Mouse (Mus musculus): ENCODE measurements around the gene Sdc3. TPM values are rescaled to one million over a fixed set of nuclear protein-coding genes. Genes with fewer than 3 reads are reported as not detected.

Sdc3 gene
- polyA plus RNA-seq, 1 experiment: 96.4 TPM

DNA sequence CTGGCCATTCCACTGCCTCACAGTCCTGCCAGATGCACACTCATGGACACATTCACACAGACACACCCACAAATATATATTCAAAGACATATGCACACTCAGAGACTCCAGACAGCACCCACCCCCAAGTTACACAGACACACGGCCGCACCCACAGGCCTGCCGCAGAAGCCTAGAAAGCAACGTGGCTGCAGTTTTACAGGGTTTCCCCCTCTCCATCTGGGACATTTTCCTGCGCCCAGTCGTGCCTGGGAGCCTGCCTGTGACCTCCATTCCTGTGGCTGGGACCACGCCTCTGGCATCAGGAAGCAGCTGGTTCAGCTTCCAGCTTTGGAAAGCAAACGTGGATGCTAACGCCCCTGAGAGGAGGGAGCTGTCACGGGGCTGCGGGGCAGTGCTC, 46.2 kb downstream of the Sdc3 start:
- H3K4me1 ChIP-seq (ENCODE audit: control insufficient read depth, insufficient read depth, low read length): peaks cover 14% of the 10 kb centered on the region; the same call in 1 of the 2 replicates
- H3K27ac ChIP-seq (ENCODE audit: insufficient read depth, low read length): no peak overlapping the region
- H3K4me3 ChIP-seq (ENCODE audit: insufficient read depth, low read length): no peak overlapping the region
- TF ChIP-seq POLR2A (IDR thresholded peaks at IDR 0.05; ENCODE audit: low read depth, low read length) (no peak), CTCF (IDR thresholded peaks at IDR 0.05; ENCODE audit: borderline replicate concordance, insufficient read depth, low read length) (no peak)

DNA sequence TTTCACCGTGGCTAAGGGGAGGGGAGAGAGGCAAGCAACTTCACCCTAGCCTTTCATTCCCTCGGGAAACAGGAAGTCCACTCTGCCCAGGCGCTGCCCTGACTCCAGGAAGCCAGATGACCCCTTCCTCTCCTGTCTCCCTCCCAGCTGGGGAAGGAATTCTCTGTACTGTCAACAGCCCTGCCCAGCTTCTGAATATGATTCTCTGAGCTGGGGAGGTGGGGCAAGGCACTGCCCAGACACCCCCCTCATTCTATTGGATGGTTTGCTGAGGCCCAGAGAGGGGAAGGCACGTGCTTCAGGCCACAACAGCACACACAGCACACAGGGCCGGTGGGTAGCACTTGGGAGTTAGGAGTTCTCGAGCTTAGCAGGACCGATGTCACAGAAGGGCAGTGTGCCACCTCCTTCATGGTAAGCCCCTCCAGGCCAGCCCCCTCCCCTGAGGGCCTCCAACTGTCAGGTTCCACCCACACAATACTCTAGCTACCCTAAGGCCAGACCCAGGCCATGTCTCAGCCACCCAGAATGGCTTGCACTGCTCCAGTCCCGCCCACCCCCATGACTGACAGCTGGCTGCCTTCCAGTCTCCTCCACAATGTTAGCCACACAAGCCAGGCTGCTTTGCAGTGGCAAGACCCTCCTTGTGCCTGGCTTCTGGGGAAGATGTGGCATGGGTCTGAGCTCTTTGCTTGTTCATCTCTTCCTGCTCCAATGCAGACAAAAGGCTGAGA, 48.9 kb downstream of the Sdc3 start:
- Histone ChIP-seq H3K4me3 (ENCODE audit: insufficient read depth, low read length) (no peak overlapping the region), H3K27ac (ENCODE audit: insufficient read depth, low read length) (no peak overlapping the region), H3K4me1 (ENCODE audit: control insufficient read depth, insufficient read depth, low read length) (peaks cover 14% of the 10 kb centered on the region; the same call in 1 of the 2 replicates)
- TF ChIP-seq CTCF (IDR thresholded peaks at IDR 0.05; ENCODE audit: borderline replicate concordance, insufficient read depth, low read length): no peak
- TF ChIP-seq POLR2A (IDR thresholded peaks at IDR 0.05; ENCODE audit: low read depth, low read length): no peak

GRCm38 (mm10) chr4:130848814-130849213, 56.5 kb downstream of the Sdc3 start:
- TF ChIP-seq CTCF (IDR thresholded peaks at IDR 0.05; ENCODE audit: borderline replicate concordance, insufficient read depth, low read length) (no peak), POLR2A (IDR thresholded peaks at IDR 0.05; ENCODE audit: low read depth, low read length) (no peak)
- H3K4me3 ChIP-seq (ENCODE audit: insufficient read depth, low read length): no peak overlapping the region
- no peak overlapping the region for H3K27ac ChIP-seq (ENCODE audit: insufficient read depth, low read length)
- H3K4me1 ChIP-seq (ENCODE audit: control insufficient read depth, insufficient read depth, low read length): no peaks in the 10 kb centered on the region

- H3K27ac ChIP-seq (ENCODE audit: insufficient read depth, low read length): no peak overlapping the region
- no peak overlapping the region for H3K4me3 ChIP-seq (ENCODE audit: insufficient read depth, low read length)
- peaks cover 5% of the 10 kb centered on the region for H3K4me1 ChIP-seq (ENCODE audit: control insufficient read depth, insufficient read depth, low read length)
- TF ChIP-seq CTCF (IDR thresholded peaks at IDR 0.05; ENCODE audit: borderline replicate concordance, insufficient read depth, low read length) (no peak), POLR2A (IDR thresholded peaks at IDR 0.05; ENCODE audit: low read depth, low read length) (no peak)
Measured at GRCm38 (mm10) chr4:130857661-130858060, 65.3 kb downstream of the Sdc3 start.

- H3K4me3 ChIP-seq (ENCODE audit: insufficient read depth, low read length): no peak overlapping the region
- no peak overlapping the region for H3K27ac ChIP-seq (ENCODE audit: insufficient read depth, low read length)
- H3K4me1 ChIP-seq (ENCODE audit: control insufficient read depth, insufficient read depth, low read length): peaks cover 5% of the 10 kb centered on the region
- no peak for TF ChIP-seq POLR2A (IDR thresholded peaks at IDR 0.05; ENCODE audit: low read depth, low read length)
- TF ChIP-seq CTCF (IDR thresholded peaks at IDR 0.05; ENCODE audit: borderline replicate concordance, insufficient read depth, low read length): no peak
Measured at GRCm38 (mm10) chr4:130858880-130859279, 66.5 kb downstream of the Sdc3 start.

GRCm38 (mm10) chr4:130859467-130859866, 67.1 kb downstream of the Sdc3 start:
- no peak overlapping the region for H3K4me3 ChIP-seq (ENCODE audit: insufficient read depth, low read length)
- H3K27ac ChIP-seq (ENCODE audit: insufficient read depth, low read length): no peak overlapping the region
- H3K4me1 ChIP-seq (ENCODE audit: control insufficient read depth, insufficient read depth, low read length): peaks cover 5% of the 10 kb centered on the region
- no peak for TF ChIP-seq POLR2A (IDR thresholded peaks at IDR 0.05; ENCODE audit: low read depth, low read length)
- TF ChIP-seq CTCF (IDR thresholded peaks at IDR 0.05; ENCODE audit: borderline replicate concordance, insufficient read depth, low read length): no peak

DNA sequence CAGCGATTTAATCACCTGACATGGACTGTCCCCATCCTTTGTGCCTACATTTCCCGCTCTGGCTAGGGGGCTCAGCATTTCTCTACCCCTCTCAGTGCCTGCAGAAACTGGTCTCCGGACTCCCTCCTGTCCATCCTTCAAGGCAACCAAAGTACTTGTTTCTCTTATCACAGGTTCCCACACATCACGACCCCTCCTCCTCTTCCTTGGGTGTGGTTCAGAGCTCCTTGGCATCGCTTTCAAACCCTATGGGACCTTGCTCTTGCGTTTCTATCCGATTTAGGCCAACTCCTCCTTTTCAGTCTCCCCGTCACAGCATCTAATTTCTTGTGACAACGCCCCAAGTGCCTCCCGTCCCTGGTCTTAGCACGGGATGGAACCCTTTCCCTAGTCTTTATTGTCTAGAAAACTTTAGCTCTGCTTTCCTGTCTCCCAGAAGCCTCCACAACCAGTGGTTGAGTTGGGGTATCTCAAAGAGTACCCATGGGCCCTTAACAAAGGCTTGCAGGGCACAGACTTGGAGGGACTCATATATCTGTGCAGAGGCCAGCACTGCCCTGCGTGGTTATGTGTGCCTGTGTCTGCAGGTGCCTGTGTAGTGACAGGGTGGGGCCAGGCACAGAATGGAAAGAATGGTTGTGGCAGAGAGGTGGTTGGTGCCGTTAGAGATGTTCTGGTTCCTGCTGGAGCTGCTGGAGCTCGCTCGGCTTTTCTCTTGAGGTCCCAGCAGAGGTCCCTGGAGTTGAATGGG, 68.7 kb downstream of the Sdc3 start:
- TF ChIP-seq CTCF (IDR thresholded peaks at IDR 0.05; ENCODE audit: borderline replicate concordance, insufficient read depth, low read length) (no peak), POLR2A (IDR thresholded peaks at IDR 0.05; ENCODE audit: low read depth, low read length) (no peak)
- Histone ChIP-seq H3K4me3 (ENCODE audit: insufficient read depth, low read length) (no peak overlapping the region), H3K27ac (ENCODE audit: insufficient read depth, low read length) (no peak overlapping the region), H3K4me1 (ENCODE audit: control insufficient read depth, insufficient read depth, low read length) (peaks cover 5% of the 10 kb centered on the region)

- no peak; the same call in 1 of the 2 replicates for TF ChIP-seq POLR2A (IDR thresholded peaks at IDR 0.05; ENCODE audit: low read depth, low read length)
- TF ChIP-seq CTCF (IDR thresholded peaks at IDR 0.05; ENCODE audit: borderline replicate concordance, insufficient read depth, low read length): no peak
- Histone ChIP-seq H3K4me1 (ENCODE audit: control insufficient read depth, insufficient read depth, low read length) (peaks cover 5% of the 10 kb centered on the region), H3K27ac (ENCODE audit: insufficient read depth, low read length) (peak overlapping the region; percentile 64; the same call in 1 of the 2 replicates), H3K4me3 (ENCODE audit: insufficient read depth, low read length) (peak overlapping the region; percentile 5)
Measured at GRCm38 (mm10) chr4:130861653-130862208, 69.4 kb downstream of the Sdc3 start.

DNA sequence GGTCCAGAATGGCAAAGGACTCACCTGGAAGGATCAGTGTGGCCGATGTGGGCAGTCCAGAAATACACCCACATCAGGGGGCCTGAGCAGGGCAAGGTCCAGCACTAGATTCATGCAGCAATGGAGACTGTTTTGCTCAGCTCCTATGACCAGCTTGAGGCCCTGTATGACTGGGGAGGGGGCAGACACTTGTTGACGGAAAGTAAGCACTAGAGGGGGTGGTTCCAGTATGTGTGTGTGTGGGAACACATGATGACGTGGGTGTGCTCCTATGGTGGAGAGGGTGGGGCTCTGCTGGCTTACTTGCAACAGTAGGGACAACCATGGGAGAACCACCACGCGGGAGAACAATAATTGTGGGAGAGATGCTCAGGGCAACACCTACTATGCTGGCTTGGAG, 70.2 kb downstream of the Sdc3 start:
- H3K27ac ChIP-seq (ENCODE audit: insufficient read depth, low read length): peak overlapping the region; percentile 64; the same call in 1 of the 2 replicates

More for the DNA sequence above, 70.2 kb downstream of the Sdc3 start:
- peaks cover 5% of the 10 kb centered on the region for H3K4me1 ChIP-seq (ENCODE audit: control insufficient read depth, insufficient read depth, low read length)
- no peak for TF ChIP-seq CTCF (IDR thresholded peaks at IDR 0.05; ENCODE audit: borderline replicate concordance, insufficient read depth, low read length)
- TF ChIP-seq POLR2A (IDR thresholded peaks at IDR 0.05; ENCODE audit: low read depth, low read length): no peak
- no peak overlapping the region for H3K4me3 ChIP-seq (ENCODE audit: insufficient read depth, low read length)
